Mouse (Mus musculus) cerebellum, adult 2 months (tissue): ENCODE results near the gene Gkap1.

Experiments used
- CTCF ChIP-seq: fragments of 200-500 bp; IDR thresholded peaks from 2 replicates; pipeline ENCODE4 v1.5.1; 2011; ENCODE audit warnings: low read depth, mild to moderate bottlenecking, control low read depth, low read length, moderate library complexity, borderline replicate concordance; ENCODE audit not compliant: insufficient read depth
- POLR2A ChIP-seq: fragments of 200-500 bp; IDR thresholded peaks from 2 replicates; pipeline ENCODE4 v1.6.1; 2011; ENCODE audit warnings: low read length, control low read depth, borderline replicate concordance; ENCODE audit not compliant: insufficient read depth

GRCm38 (mm10) chr13:58274259-58274991, 1.1 kb downstream of the Gkap1 start:
- TF ChIP-seq POLR2A (0 out of 2 replicates have a peak, but pooled peaks have one; percentile 19), CTCF (no peak)
